ENCODE assay signal across 12 mouse cellular contexts in the genomic region with DNA sequence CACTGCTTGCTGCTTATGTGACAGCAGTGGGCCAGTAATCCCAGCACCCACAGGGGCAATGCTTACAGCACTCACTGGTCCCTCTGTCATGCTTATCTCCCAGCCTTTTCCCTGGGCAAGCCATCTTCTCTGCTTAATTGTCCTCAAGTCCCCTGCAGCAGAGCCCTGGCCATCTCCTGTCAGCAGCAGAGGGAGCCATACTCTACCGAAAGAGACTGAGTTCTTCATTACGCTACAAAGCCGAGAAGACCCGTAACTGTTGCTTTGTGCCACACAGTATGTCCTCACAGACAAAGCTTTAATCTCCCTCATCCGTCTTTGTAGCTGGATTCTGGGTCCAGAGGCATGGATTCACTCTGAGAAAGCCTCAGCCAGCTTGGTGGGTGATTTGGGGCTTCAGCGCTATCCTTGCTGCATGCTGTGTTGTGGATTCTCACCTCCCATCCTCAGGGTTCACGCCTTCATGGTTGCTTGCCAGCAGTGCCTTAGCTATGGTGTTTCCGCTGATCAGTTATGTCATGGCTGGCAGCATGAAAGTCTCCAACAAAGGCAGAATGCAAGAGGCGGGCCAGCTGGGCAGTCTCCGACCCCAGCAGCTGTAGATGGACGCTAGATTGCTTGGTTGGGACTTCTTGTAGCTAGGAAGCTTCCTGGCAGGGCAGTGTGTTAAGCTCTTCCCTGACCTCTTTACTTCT. TPM values are rescaled to one million over a fixed set of nuclear protein-coding genes. Genes with fewer than 3 reads are reported as not detected.
DNase-seq lines count a peak whose midpoint lies in the region; ATAC-seq and TF ChIP-seq lines count a peak whose summit lies in the region.
"Had no signal": no experiment of that assay in that cellular context is flagged by ENCODE, and none has a peak within 500 bp of the region (broad histone marks: within the 10 kb centered on the region; RNA-seq: fewer than 3 reads in every experiment).

No protein-coding gene starts in this region.

- H3K4me1 ChIP-seq in cerebellum, adult 2 months (ENCODE audit: control insufficient read depth, insufficient read depth, low read length): no peaks in the 10 kb centered on the region; the same call in 1 of the 2 replicates
- 0 out of 2 replicates have a peak, but pooled peaks cover 4% of the 10 kb centered on the region for H3K4me1 ChIP-seq in liver, postnatal 0 days (ENCODE audit: insufficient read depth)
- peaks cover 4% of the 10 kb centered on the region for H3K4me1 ChIP-seq in olfactory bulb, adult 2 months (ENCODE audit: control insufficient read depth, insufficient read depth, low read length)

- H3K4me2 ChIP-seq in liver, postnatal 0 days (ENCODE audit: low read depth, low read length): no peak overlapping the region
- H3K4me2 ChIP-seq: forebrain, embryonic 12.5 days; hindbrain, embryonic 15.5 days; liver, embryonic 15.5 days had no signal

- no peak overlapping the region for H3K9ac ChIP-seq in liver, postnatal 0 days (replicated peaks)
- H3K9ac ChIP-seq: forebrain, embryonic 12.5 days; hindbrain, embryonic 15.5 days; liver, embryonic 15.5 days had no signal

- H3K27ac ChIP-seq in cerebellum, adult 2 months (ENCODE audit: insufficient read depth, low read length): no peak overlapping the region
- no peak overlapping the region for H3K27ac ChIP-seq in liver, postnatal 0 days (ENCODE audit: low read depth)
- no peak overlapping the region for H3K27ac ChIP-seq in olfactory bulb, adult 2 months (ENCODE audit: insufficient read depth, low read depth, low read length)
- H3K27ac ChIP-seq: forebrain, embryonic 12.5 days; hindbrain, embryonic 15.5 days; liver, embryonic 15.5 days had no signal

- no peak for DNase-seq in cerebellum, adult 2 months
- no peak for DNase-seq in cerebellum, adult 18-20 months
- no peak for DNase-seq in liver, postnatal 0 days
- DNase-seq in liver: no peak
- peak; percentile 71 for DNase-seq in layer of hippocampus, adult 11-12 months (ENCODE audit: low spot score)
- DNase-seq in urinary bladder, postnatal 4 days (ENCODE audit: low spot score in 2 of 2): no peak
- DNase-seq: cerebellum, adult 9-11 months had no signal

- H3K27me3 ChIP-seq in cerebellum, adult 2 months (ENCODE audit: control insufficient read depth, insufficient read depth, low read length): no peaks in the 10 kb centered on the region
- no peaks in the 10 kb centered on the region for H3K27me3 ChIP-seq in liver, postnatal 0 days (ENCODE audit: insufficient read depth, low read length)
- H3K27me3 ChIP-seq: forebrain, embryonic 12.5 days; hindbrain, embryonic 15.5 days had no signal

- H3K36me3 ChIP-seq in liver, postnatal 0 days (replicated peaks; ENCODE audit: insufficient read depth, low read length): no peaks in the 10 kb centered on the region
- H3K36me3 ChIP-seq: hindbrain, embryonic 15.5 days; liver, embryonic 15.5 days had no signal

- no peak overlapping the region for H3K4me3 ChIP-seq in cerebellum, adult 2 months (replicated peaks; ENCODE audit: insufficient read depth, low read depth, low read length)
- no peak overlapping the region for H3K4me3 ChIP-seq in liver, postnatal 0 days (ENCODE audit: low read depth, low read length)
- no peak overlapping the region for H3K4me3 ChIP-seq in olfactory bulb, adult 2 months (ENCODE audit: insufficient read depth, low read depth, low read length)
- H3K4me3 ChIP-seq: forebrain, embryonic 12.5 days; hindbrain, embryonic 15.5 days; liver, embryonic 15.5 days had no signal

- no peak for TF ChIP-seq POLR2A in cerebellum, adult 2 months (IDR thresholded peaks at IDR 0.05; ENCODE audit: borderline replicate concordance, insufficient read depth, low read length)
- no peak for TF ChIP-seq POLR2A in olfactory bulb, adult 2 months (IDR thresholded peaks at IDR 0.05; ENCODE audit: insufficient read depth, low read depth, low read length)

- 19% methylated on average over 11 of the region's 11 CpGs for WGBS in cerebellum, adult 2 months
- 75% methylated on average over 11 of the region's 11 CpGs for WGBS in liver, postnatal 0 days (ENCODE audit: insufficient replicate concordance)
- WGBS in olfactory bulb, adult 2 months: 30% methylated on average over 11 of the region's 11 CpGs

- ATAC-seq in liver, postnatal 0 days: no peak
- ATAC-seq in inflammation-experienced regulatory T-cells, adult 6 months: no peak

- no peak for TF ChIP-seq EP300 in liver, postnatal 0 days (IDR thresholded peaks at IDR 0.05; ENCODE audit: low read depth)

- H3K9me3 ChIP-seq in liver, postnatal 0 days (ENCODE audit: low read length): no peaks in the 10 kb centered on the region
- H3K9me3 ChIP-seq: forebrain, embryonic 12.5 days; hindbrain, embryonic 15.5 days; liver, embryonic 15.5 days had no signal

- peak; percentile 25; the same call in 1 of the 2 replicates for TF ChIP-seq CTCF in cerebellum, adult 2 months (IDR thresholded peaks at IDR 0.05; ENCODE audit: borderline replicate concordance, insufficient read depth, low read depth, low read length)
- peak; percentile 15; the same call in 1 of the 2 replicates for TF ChIP-seq CTCF in liver, postnatal 0 days (IDR thresholded peaks at IDR 0.05; ENCODE audit: low read depth)
- 0 out of 2 replicates have a peak, but pooled peaks have one; percentile 19 for TF ChIP-seq CTCF in olfactory bulb, adult 2 months (IDR thresholded peaks at IDR 0.05; ENCODE audit: insufficient read depth, low read depth, low read length)

RNA-seq across cellular contexts. Expression of gene Pdcd5, which starts 3.5 kb away (rescaled TPM):
- 93.8 and 99.5 TPM in 2 replicates for polyA plus RNA-seq in cerebellum, adult 2 months (2012; rRNA removed)
- polyA plus RNA-seq in liver, postnatal 0 days (2015; fragmentation: Nextera tagmentation; extraction: Ambion mirVana): 162 and 163 TPM in 2 replicates
- not detected in 2 replicates for polyA plus RNA-seq in olfactory bulb, adult 2 months (2012; ENCODE audit: insufficient read depth, insufficient read length, low replicate concordance, missing spikeins)
- 10 to 100 TPM; 64.1 to 81.9 (median 67.9) TPM for polyA plus RNA-seq in inflammation-experienced regulatory T-cells, adult 6 months (2017; shearing (Covaris generic))

Comparison
In these comparisons a context has a peak if more than half of its experiments do, and no peak if none do; other contexts are left out.
1. RNA of gene Pdcd5, which starts 3.5 kb away (polyA plus RNA-seq): 162 to 163 TPM in liver, postnatal 0 days, 93.8 to 99.5 TPM in cerebellum, adult 2 months and 64.1 to 81.9 TPM in inflammation-experienced regulatory T-cells, adult 6 months; not detected in olfactory bulb, adult 2 months; every median in the first group is over 10 times any median in the second.
2. Peak in every context shown above with its lines, with median percentiles within 50 percentile points of each other: CTCF ChIP-seq.